Mouse (Mus musculus) neural tube, embryonic 11.5 days (tissue): ENCODE results near the gene Usp20. TPM values are rescaled to one million over a fixed set of nuclear protein-coding genes. Genes with fewer than 3 reads are reported as not detected.

Source experiments
- ATAC-seq: fragments of 200-750 bp; cut with Nextera tagmentation; 2 replicates; pipeline ENCODE4 v1.8.0; 2017; ENCODE audit warnings: moderate number of reproducible peaks, mild to moderate bottlenecking, moderate TSS enrichment, moderate library complexity; ENCODE audit not compliant: insufficient read depth, low FRiP score, low TSS enrichment
- DNase-seq: peaks from one replicate; pipeline ENCODE4 v3.0.0-alpha.2; 2015; ENCODE audit warnings: low spot score
- H3K27ac ChIP-seq: fragments of 300-500 bp; sonication (generic); 2 replicates; pipeline ENCODE4 v1.5.1; 2014; ENCODE audit warnings: low read depth, mild to moderate bottlenecking, low read length
- H3K27me3 ChIP-seq: fragments of 300-500 bp; sonication (generic); 2 replicates; pipeline ENCODE4 v1.6.1; 2014; ENCODE audit warnings: mild to moderate bottlenecking, low read length, mixed read lengths; ENCODE audit not compliant: control insufficient read depth, insufficient read depth
- H3K36me3 ChIP-seq: fragments of 300-500 bp; sonication (generic); 2 replicates; pipeline ENCODE4 v1.6.1; 2014; ENCODE audit warnings: mild to moderate bottlenecking, low read length, moderate library complexity, mixed read lengths; ENCODE audit not compliant: control insufficient read depth, insufficient read depth
- H3K4me1 ChIP-seq: fragments of 300-500 bp; sonication (generic); 2 replicates; pipeline ENCODE4 v1.6.1; 2014; ENCODE audit warnings: low read length, mixed read lengths; ENCODE audit not compliant: control insufficient read depth, insufficient read depth
- H3K4me2 ChIP-seq: fragments of 300-500 bp; sonication (generic); 2 replicates; pipeline ENCODE4 v1.6.1; 2014; ENCODE audit warnings: low read depth, mild to moderate bottlenecking, moderate library complexity
- H3K4me3 ChIP-seq: fragments of 300-500 bp; sonication (generic); 2 replicates; pipeline ENCODE4 v1.5.1; 2014; ENCODE audit warnings: low read depth, low read length
- H3K9ac ChIP-seq: fragments of 300-500 bp; sonication (generic); 2 replicates; pipeline ENCODE4 v1.6.1; 2014; ENCODE audit warnings: mild to moderate bottlenecking, low read length
- H3K9me3 ChIP-seq: fragments of 300-500 bp; sonication (generic); 2 replicates; pipeline ENCODE4 v1.6.1; 2016; ENCODE audit warnings: low read length; ENCODE audit not compliant: control insufficient read depth
- WGBS: fragments of 180-500 bp; shearing (Covaris S2); extraction: QIAGEN DNeasy Blood & Tissue Kit; methylation state at CpG from one replicate; pipeline ENCODE4 v1.1.7; 2014; 5-methylcytosine and 5-hydroxymethylcytosine counted together
- polyA plus RNA-seq: library from polyadenylated mRNA; unstranded; fragments of >200 nt; fragmentation: Nextera tagmentation; extraction: Ambion mirVana; gene quantifications from 2 replicates; pipeline ENCODE4 v1.2.1, GENCODE M21; 2014

The Usp20 gene
- polyA plus RNA-seq, 1 experiment from 2014 or later, result 18.2 TPM

GRCm38 (mm10) chr2:31002857-31003256 lies 20.8 kb downstream of the Usp20 start:
- no peak overlapping the region for H3K9ac ChIP-seq
- WGBS, result 96% methylated on average over 10 of the region's 10 CpGs
- H3K27me3 ChIP-seq, result no peaks in the 10 kb centered on the region
- no peaks in the 10 kb centered on the region for H3K4me1 ChIP-seq
- H3K4me3 ChIP-seq, result no peak overlapping the region
- DNase-seq (no peak), ATAC-seq (no peak)
- no peak overlapping the region for H3K4me2 ChIP-seq
- H3K27ac ChIP-seq, result no peak overlapping the region
- no peaks in the 10 kb centered on the region for H3K9me3 ChIP-seq
- H3K36me3 ChIP-seq, result peaks cover 2% of the 10 kb centered on the region

- DNase-seq, result no peak
- no peaks in the 10 kb centered on the region for H3K9me3 ChIP-seq
- H3K27me3 ChIP-seq, result no peaks in the 10 kb centered on the region
- no peaks in the 10 kb centered on the region for H3K4me1 ChIP-seq
- peaks cover 2% of the 10 kb centered on the region for H3K36me3 ChIP-seq
- no peak overlapping the region for H3K4me2 ChIP-seq
- no peak for ATAC-seq
- no peak overlapping the region for H3K27ac ChIP-seq
- no peak overlapping the region for H3K9ac ChIP-seq
- 93% methylated on average over 2 of the region's 2 CpGs for WGBS
- no peak overlapping the region for H3K4me3 ChIP-seq
These were observed 23.4 kb downstream of the Usp20 start for GRCm38 (mm10) chr2:31005453-31005852.

DNA sequence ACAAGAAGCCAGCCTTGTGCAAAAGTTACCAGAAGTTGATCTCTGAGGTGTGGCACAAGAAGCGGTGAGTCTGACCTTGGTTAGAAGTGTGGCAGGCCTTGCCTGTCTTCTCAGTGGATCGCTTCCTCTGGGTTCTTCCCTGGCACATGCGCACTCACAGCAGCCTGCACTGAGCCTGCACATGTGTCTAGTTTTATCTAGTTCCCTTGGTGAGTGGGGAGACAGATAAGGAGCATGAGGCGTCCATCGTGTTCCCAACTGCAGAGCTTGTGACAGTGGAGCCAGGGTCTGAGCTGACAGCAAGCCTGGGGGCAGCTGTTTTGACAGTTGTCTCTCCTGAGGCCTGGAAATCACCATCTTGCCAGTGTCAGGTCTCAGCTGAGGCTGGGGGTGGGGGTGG lies 24.4 kb downstream of the Usp20 start:
- H3K9ac ChIP-seq, result no peak overlapping the region
- 88% methylated on average over 5 of the region's 5 CpGs for WGBS
- no peak overlapping the region for H3K4me3 ChIP-seq
- no peak for DNase-seq
- ATAC-seq, result no peak
- H3K9me3 ChIP-seq, result no peaks in the 10 kb centered on the region
- H3K27ac ChIP-seq, result no peak overlapping the region
- no peak overlapping the region for H3K4me2 ChIP-seq
- no peaks in the 10 kb centered on the region for H3K27me3 ChIP-seq
- H3K4me1 ChIP-seq, result no peaks in the 10 kb centered on the region
- peaks cover 2% of the 10 kb centered on the region for H3K36me3 ChIP-seq

DNA sequence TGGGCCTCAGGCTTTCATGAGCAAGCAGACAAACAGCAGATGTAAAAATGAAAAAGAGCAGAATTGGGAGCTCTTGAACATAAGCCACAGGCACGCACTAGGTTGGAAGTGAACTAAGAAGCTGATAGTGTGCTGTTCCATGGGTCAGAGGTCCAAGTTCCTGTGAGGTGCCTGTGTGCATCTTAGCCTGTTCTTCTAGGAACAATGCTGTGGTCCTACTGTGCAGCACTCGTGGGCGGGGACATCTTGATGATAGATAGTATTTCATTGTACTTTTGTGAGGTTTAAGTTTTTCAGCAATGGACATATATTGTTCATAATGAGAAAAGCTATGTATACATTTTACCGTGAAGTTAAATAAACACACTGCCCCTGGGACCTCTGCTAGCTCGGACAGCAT lies 25.1 kb downstream of the Usp20 start:
- no peak overlapping the region for H3K4me2 ChIP-seq
- peaks cover 4% of the 10 kb centered on the region for H3K36me3 ChIP-seq
- H3K27ac ChIP-seq, result no peak overlapping the region
- DNase-seq (no peak), ATAC-seq (no peak)
- H3K9ac ChIP-seq, result no peak overlapping the region
- H3K4me3 ChIP-seq, result no peak overlapping the region
- 89% methylated on average over 5 of the region's 5 CpGs for WGBS
- no peaks in the 10 kb centered on the region for H3K9me3 ChIP-seq
- no peaks in the 10 kb centered on the region for H3K27me3 ChIP-seq
- H3K4me1 ChIP-seq, result no peaks in the 10 kb centered on the region

DNA sequence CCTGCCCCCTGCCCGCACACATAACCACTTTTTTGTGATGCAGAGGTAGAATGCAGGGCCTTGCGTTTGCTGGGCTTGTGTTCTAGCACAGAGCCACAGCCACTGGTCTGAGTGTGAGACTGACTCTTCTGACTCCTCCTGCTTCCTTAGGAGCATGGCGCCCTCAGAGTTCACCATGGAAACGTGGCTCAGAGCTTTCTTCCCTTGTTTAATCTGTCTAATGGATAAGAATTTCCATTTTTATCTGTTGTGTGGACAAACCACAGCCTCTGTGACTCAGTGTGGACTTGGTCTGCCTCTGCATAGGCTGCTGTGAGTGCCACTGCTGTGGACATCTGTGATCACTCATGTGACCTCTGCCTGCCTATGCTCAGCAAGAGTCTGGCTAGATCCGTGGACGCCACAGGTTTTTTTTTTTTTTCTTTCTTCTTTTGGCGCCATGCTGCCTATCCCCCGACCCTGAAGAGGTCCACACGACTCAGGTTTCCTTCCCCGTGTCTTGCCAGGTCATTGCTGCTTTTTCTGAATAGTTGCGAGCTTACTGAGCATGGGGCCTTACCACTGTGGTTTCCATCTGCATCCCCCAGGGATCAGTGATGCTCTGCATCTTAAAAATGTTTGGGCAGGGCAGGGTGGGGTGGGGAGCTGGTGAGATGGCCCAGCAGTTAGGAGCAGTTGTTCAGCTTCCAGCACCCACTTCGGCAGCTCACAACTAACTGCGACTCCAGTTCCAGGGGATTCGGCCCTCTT lies 31.5 kb downstream of the Usp20 start:
- DNase-seq (no peak), ATAC-seq (no peak)
- Histone ChIP-seq H3K27ac (no peak overlapping the region), H3K4me3 (no peak overlapping the region), H3K36me3 (peaks cover 4% of the 10 kb centered on the region; the same call in 1 of the 2 replicates), H3K9me3 (no peaks in the 10 kb centered on the region), H3K27me3 (no peaks in the 10 kb centered on the region), H3K4me1 (no peaks in the 10 kb centered on the region), H3K9ac (no peak overlapping the region), H3K4me2 (no peak overlapping the region)
- WGBS, result 73% methylated on average over 14 of the region's 14 CpGs

GRCm38 (mm10) chr2:31017625-31018317 lies 35.7 kb downstream of the Usp20 start:
- H3K4me2 ChIP-seq, result no peak overlapping the region
- no peak for ATAC-seq
- H3K27ac ChIP-seq, result no peak overlapping the region
- 91% methylated on average over 18 of the region's 18 CpGs for WGBS
- H3K27me3 ChIP-seq, result no peaks in the 10 kb centered on the region
- no peaks in the 10 kb centered on the region for H3K9me3 ChIP-seq
- H3K4me3 ChIP-seq, result no peak overlapping the region
- H3K4me1 ChIP-seq, result no peaks in the 10 kb centered on the region
- H3K36me3 ChIP-seq, result peaks cover 4% of the 10 kb centered on the region; the same call in 1 of the 2 replicates
- no peak for DNase-seq
- no peak overlapping the region for H3K9ac ChIP-seq

GRCm38 (mm10) chr2:31018519-31018918 lies 36.4 kb downstream of the Usp20 start:
- no peak for DNase-seq
- 88% methylated on average over 8 of the region's 8 CpGs for WGBS
- Histone ChIP-seq H3K36me3 (peaks cover 4% of the 10 kb centered on the region; the same call in 1 of the 2 replicates), H3K4me2 (no peak overlapping the region), H3K4me1 (no peaks in the 10 kb centered on the region), H3K4me3 (no peak overlapping the region), H3K27me3 (no peaks in the 10 kb centered on the region), H3K27ac (no peak overlapping the region), H3K9ac (no peak overlapping the region), H3K9me3 (no peaks in the 10 kb centered on the region)
- ATAC-seq, result no peak

GRCm38 (mm10) chr2:31019011-31019410 lies 36.9 kb downstream of the Usp20 start:
- H3K4me2 ChIP-seq, result no peak overlapping the region
- H3K36me3 ChIP-seq, result peaks cover 4% of the 10 kb centered on the region; the same call in 1 of the 2 replicates
- no peak for ATAC-seq
- H3K4me3 ChIP-seq, result no peak overlapping the region
- H3K9ac ChIP-seq, result no peak overlapping the region
- no peaks in the 10 kb centered on the region for H3K27me3 ChIP-seq
- H3K4me1 ChIP-seq, result no peaks in the 10 kb centered on the region
- no peak for DNase-seq
- no peak overlapping the region for H3K27ac ChIP-seq
- no peaks in the 10 kb centered on the region for H3K9me3 ChIP-seq
- WGBS, result 88% methylated on average over 8 of the region's 8 CpGs

GRCm38 (mm10) chr2:31020202-31020601 lies 38.1 kb downstream of the Usp20 start:
- Histone ChIP-seq H3K36me3 (peaks cover 4% of the 10 kb centered on the region; the same call in 1 of the 2 replicates), H3K9ac (no peak overlapping the region), H3K27ac (no peak overlapping the region), H3K4me1 (no peaks in the 10 kb centered on the region), H3K27me3 (no peaks in the 10 kb centered on the region), H3K4me2 (no peak overlapping the region), H3K4me3 (no peak overlapping the region), H3K9me3 (no peaks in the 10 kb centered on the region)
- ATAC-seq (no peak), DNase-seq (no peak)
- WGBS, result 89% methylated on average over 2 of the region's 2 CpGs
